ENCODE assay signal across 22 mouse cellular contexts in the genomic region with DNA sequence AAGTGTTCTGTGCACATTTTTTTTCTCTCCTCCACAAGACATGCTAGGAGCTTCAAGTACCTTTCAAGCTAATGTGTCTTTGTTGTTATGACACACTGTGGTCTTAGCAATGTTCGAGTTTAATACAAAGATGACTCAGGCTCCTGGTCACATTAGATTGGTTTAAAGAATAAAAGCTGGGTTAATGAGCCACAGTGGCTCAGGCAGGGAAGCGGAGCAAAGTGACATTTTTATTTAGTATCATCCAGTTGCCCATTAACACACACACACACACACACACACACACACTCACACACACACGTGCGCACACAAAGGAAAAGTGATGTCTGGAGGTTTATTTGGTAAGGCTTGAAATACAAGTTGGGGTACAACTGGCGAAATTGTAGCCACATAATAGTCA.
DNase-seq lines count a peak whose midpoint lies in the region; ATAC-seq and TF ChIP-seq lines count a peak whose summit lies in the region.
"Had no signal": no experiment of that assay in that cellular context is flagged by ENCODE, and none has a peak within 500 bp of the region (broad histone marks: within the 10 kb centered on the region; RNA-seq: fewer than 3 reads in every experiment).

No protein-coding gene starts in this region.

- no peak overlapping the region for H3K4me2 ChIP-seq in forebrain, embryonic 13.5 days
- no peak overlapping the region for H3K4me2 ChIP-seq in heart, embryonic 13.5 days
- no peak overlapping the region for H3K4me2 ChIP-seq in kidney, embryonic 14.5 days (replicated peaks; ENCODE audit: low read depth, low read length)
- H3K4me2 ChIP-seq: hindbrain, embryonic 14.5 days; liver, embryonic 13.5 days; midbrain, embryonic 11.5 days had no signal

- TF ChIP-seq POLR2A in embryonic fibroblast, embryonic 13.5 days (IDR thresholded peaks at IDR 0.05; ENCODE audit: low read depth, low read length): no peak

- DNase-seq in forebrain, embryonic 10.5 days (ENCODE audit: extremely low spot score, low spot score): no peak
- no peak for DNase-seq in heart, adult 8-10 months (ENCODE audit: low spot score)
- DNase-seq in kidney, postnatal 14 days: no peak
- DNase-seq in layer of hippocampus, adult 2 months (ENCODE audit: low spot score in 2 of 2): no peak
- DNase-seq: adrenal gland, postnatal 25 days; cerebellum, adult 9-11 months; heart, postnatal 4 days; liver, embryonic 13.5 days; lung, adult 2 months; lung, postnatal 14 days; right cerebral cortex, postnatal 14 days; thymus, adult 2 months; thymus, postnatal 4 days had no signal

- H3K27ac ChIP-seq in forebrain, embryonic 13.5 days: peak overlapping the region; percentile 67
- no peak overlapping the region for H3K27ac ChIP-seq in forebrain, embryonic 10.5 days
- peak overlapping the region; percentile 99; the same call in 1 of the 2 replicates for H3K27ac ChIP-seq in heart, embryonic 13.5 days (replicated peaks)
- H3K27ac ChIP-seq in kidney, embryonic 14.5 days (ENCODE audit: low read depth, low read length): no peak overlapping the region
- H3K27ac ChIP-seq in embryonic fibroblast, embryonic 13.5 days (ENCODE audit: insufficient read depth, low read length): peak overlapping the region; percentile 94; the same call in 1 of the 2 replicates
- no peak overlapping the region for H3K27ac ChIP-seq in layer of hippocampus, adult 2 months
- H3K27ac ChIP-seq: hindbrain, embryonic 14.5 days; left cerebral cortex, adult 2 months; liver, embryonic 13.5 days; stomach, postnatal 0 days had no signal

- H3K4me3 ChIP-seq in forebrain, embryonic 13.5 days: no peak overlapping the region
- no peak overlapping the region for H3K4me3 ChIP-seq in forebrain, embryonic 10.5 days
- H3K4me3 ChIP-seq in heart, embryonic 13.5 days: no peak overlapping the region
- H3K4me3 ChIP-seq in kidney, embryonic 14.5 days (ENCODE audit: low read length): no peak overlapping the region
- no peak overlapping the region for H3K4me3 ChIP-seq in embryonic fibroblast, embryonic 13.5 days (ENCODE audit: insufficient read depth, low read length)
- H3K4me3 ChIP-seq in layer of hippocampus, adult 2 months: no peak overlapping the region
- H3K4me3 ChIP-seq: left cerebral cortex, adult 2 months; liver, embryonic 13.5 days had no signal

- peaks cover 36% of the 10 kb centered on the region for H3K4me1 ChIP-seq in forebrain, embryonic 13.5 days
- peaks cover 19% of the 10 kb centered on the region for H3K4me1 ChIP-seq in forebrain, embryonic 10.5 days
- peaks cover 37% of the 10 kb centered on the region for H3K4me1 ChIP-seq in heart, embryonic 13.5 days
- H3K4me1 ChIP-seq in kidney, embryonic 14.5 days (ENCODE audit: control insufficient read depth, insufficient read depth, low read length): peaks cover 12% of the 10 kb centered on the region; the same call in 1 of the 2 replicates
- peaks cover 19% of the 10 kb centered on the region for H3K4me1 ChIP-seq in embryonic fibroblast, embryonic 13.5 days (ENCODE audit: control insufficient read depth, insufficient read depth, low read length)

- WGBS in forebrain, embryonic 13.5 days: 69% methylated on average over 5 of the region's 5 CpGs
- 81% methylated on average over 5 of the region's 5 CpGs for WGBS in forebrain, embryonic 10.5 days
- 79% methylated on average over 5 of the region's 5 CpGs for WGBS in heart, embryonic 13.5 days
- WGBS in kidney, embryonic 14.5 days: 48% methylated on average over 5 of the region's 5 CpGs

- TF ChIP-seq CTCF in embryonic fibroblast, embryonic 13.5 days (IDR thresholded peaks at IDR 0.05; ENCODE audit: borderline replicate concordance, insufficient read depth, low read length): no peak
- no peak for TF ChIP-seq CTCF in layer of hippocampus, adult 2 months (conservative IDR thresholded peaks at IDR 0.05)

- H3K9me3 ChIP-seq in forebrain, embryonic 13.5 days (replicated peaks): no peaks in the 10 kb centered on the region
- H3K9me3 ChIP-seq in forebrain, embryonic 10.5 days: no peaks in the 10 kb centered on the region
- no peaks in the 10 kb centered on the region for H3K9me3 ChIP-seq in heart, embryonic 13.5 days
- H3K9me3 ChIP-seq in kidney, embryonic 14.5 days (ENCODE audit: control insufficient read depth, low read length): no peaks in the 10 kb centered on the region
- H3K9me3 ChIP-seq: liver, embryonic 13.5 days had no signal

- H3K9ac ChIP-seq in forebrain, embryonic 13.5 days: no peak overlapping the region
- no peak overlapping the region for H3K9ac ChIP-seq in heart, embryonic 13.5 days
- no peak overlapping the region for H3K9ac ChIP-seq in kidney, embryonic 14.5 days (ENCODE audit: low read depth, low read length)
- H3K9ac ChIP-seq: hindbrain, embryonic 14.5 days; liver, embryonic 13.5 days had no signal

- no peak for ATAC-seq in forebrain, embryonic 13.5 days
- ATAC-seq in heart, embryonic 13.5 days (ENCODE audit: extremely low read depth, insufficient number of reproducible peaks, low FRiP score, low TSS enrichment): no peak
- ATAC-seq in kidney, embryonic 14.5 days (ENCODE audit: low FRiP score, low TSS enrichment): 0 out of 2 replicates have a peak, but pooled peaks have one; percentile 24
- ATAC-seq: inflammation-experienced regulatory T-cells, adult 6 months had no signal

- no peaks in the 10 kb centered on the region for H3K27me3 ChIP-seq in forebrain, embryonic 13.5 days
- no peaks in the 10 kb centered on the region for H3K27me3 ChIP-seq in forebrain, embryonic 10.5 days (ENCODE audit: poor library complexity, severe bottlenecking)
- peaks cover under 1% of the 10 kb centered on the region for H3K27me3 ChIP-seq in heart, embryonic 13.5 days (replicated peaks)
- H3K27me3 ChIP-seq in kidney, embryonic 14.5 days (ENCODE audit: control insufficient read depth, insufficient read depth, low read length): no peaks in the 10 kb centered on the region
- H3K27me3 ChIP-seq: liver, embryonic 13.5 days had no signal

- no peaks in the 10 kb centered on the region for H3K36me3 ChIP-seq in forebrain, embryonic 13.5 days (ENCODE audit: poor library complexity, severe bottlenecking)
- no peaks in the 10 kb centered on the region for H3K36me3 ChIP-seq in forebrain, embryonic 10.5 days (replicated peaks)
- H3K36me3 ChIP-seq in heart, embryonic 13.5 days: no peaks in the 10 kb centered on the region
- no peaks in the 10 kb centered on the region for H3K36me3 ChIP-seq in kidney, embryonic 14.5 days (ENCODE audit: control insufficient read depth, insufficient read depth, low read length)
- H3K36me3 ChIP-seq: liver, embryonic 13.5 days had no signal

Comparison
In these comparisons a context has a peak if more than half of its experiments do, and no peak if none do; other contexts are left out.
1. H3K27ac ChIP-seq: peak in forebrain, embryonic 13.5 days (single experiment), heart, embryonic 13.5 days (single experiment) and embryonic fibroblast, embryonic 13.5 days (single experiment); none in forebrain, embryonic 10.5 days (single experiment), kidney, embryonic 14.5 days (single experiment) and layer of hippocampus, adult 2 months (single experiment).